Mouse (Mus musculus) liver, adult (tissue): ENCODE results near the gene 2010111I01Rik.
A peak's percentile ranks its signal among the peaks of the same experiment; 100 is the strongest.

ENCODE experiments used
- GATA4 ChIP-seq: IDR thresholded peaks from 2 replicates; pipeline ENCODE4 v1.6.1; 2014; ENCODE audit warnings: mild to moderate bottlenecking, low read length; ENCODE audit not compliant: insufficient replicate concordance

The 2010111I01Rik gene

DNA sequence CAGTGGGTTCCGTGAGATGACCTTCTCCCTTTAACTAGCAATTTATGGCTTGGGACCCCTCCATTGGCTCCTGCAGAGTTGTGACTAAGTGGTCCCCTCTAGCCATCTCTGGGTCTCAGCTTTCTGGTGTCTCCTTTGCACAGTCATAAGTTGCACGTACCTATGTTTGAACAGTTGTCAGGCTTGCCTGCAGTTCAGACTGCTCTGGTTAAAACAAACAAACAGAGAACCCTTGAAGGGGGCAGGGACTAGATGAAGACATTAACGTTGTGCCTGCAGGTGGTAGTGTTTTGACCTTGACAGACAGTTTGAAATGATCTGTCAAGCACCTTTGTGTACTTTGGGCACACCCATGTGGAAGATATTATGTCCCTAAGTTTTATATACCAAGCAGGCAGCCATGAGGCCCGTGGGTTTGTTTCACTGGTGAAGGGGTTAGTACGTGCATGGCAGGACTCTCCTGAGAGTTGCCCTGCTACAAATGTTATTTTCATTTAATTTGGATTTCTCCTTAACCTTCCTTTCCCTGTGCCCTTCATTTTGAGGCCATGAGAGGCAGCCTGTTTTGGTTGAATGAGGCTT, 118.0 kb downstream of the 2010111I01Rik start:
- no peak for TF ChIP-seq GATA4

- no peak for TF ChIP-seq GATA4
Observed at GRCm38 (mm10) chr13:63083663-63084062, 119.0 kb downstream of the 2010111I01Rik start.

- TF ChIP-seq GATA4 = no peak
Observed at GRCm38 (mm10) chr13:63087865-63088683, 123.4 kb downstream of the 2010111I01Rik start.

DNA sequence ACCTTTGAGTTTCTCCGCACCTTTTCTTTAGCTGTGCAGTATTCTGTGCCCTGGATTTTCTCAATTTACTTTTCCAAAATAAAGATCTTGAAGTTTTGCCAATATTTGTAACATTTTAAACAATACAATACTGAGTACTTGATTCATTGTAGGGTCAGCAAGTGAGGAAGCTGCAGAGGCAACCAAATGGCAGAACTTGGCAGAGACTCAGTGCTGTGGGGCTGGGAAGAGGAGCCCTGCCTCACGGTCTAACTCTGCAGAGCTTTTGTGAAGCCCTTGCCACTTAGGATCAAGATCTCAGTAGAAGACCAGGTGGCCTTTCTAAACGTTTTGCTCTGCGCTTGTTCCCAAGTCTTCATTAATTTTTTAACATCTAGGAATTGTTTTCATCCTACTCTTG, 124.8 kb downstream of the 2010111I01Rik start:
- TF ChIP-seq GATA4 = no peak

DNA sequence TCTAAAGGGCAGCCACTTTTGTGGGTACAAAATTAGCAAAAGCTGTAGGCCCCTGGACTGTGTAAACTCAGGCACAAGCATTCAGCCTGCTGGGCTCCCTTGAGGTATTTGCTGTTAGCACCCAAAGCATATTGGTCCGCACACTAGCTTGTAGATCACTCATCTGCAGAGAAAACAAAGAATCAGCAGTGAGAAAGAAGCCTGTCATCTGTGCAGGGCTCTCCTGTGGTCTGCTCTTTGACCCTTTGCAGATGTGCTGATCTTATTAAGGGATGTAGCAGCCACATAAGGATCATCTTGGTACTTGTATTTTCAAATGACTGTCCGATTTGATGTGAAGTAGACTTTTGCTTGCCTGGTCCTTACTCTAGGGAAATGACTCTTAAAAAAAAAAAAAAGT, 126.6 kb downstream of the 2010111I01Rik start:
- TF ChIP-seq GATA4 = no peak

GRCm38 (mm10) chr13:63092299-63092698, 127.6 kb downstream of the 2010111I01Rik start:
- no peak for TF ChIP-seq GATA4

GRCm38 (mm10) chr13:63092874-63093273, 128.2 kb downstream of the 2010111I01Rik start:
- no peak for TF ChIP-seq GATA4

- no peak for TF ChIP-seq GATA4
Observed at GRCm38 (mm10) chr13:63093636-63094035, 128.9 kb downstream of the 2010111I01Rik start.

- TF ChIP-seq GATA4 = no peak
Observed at GRCm38 (mm10) chr13:63094317-63095131, 129.8 kb downstream of the 2010111I01Rik start.

- TF ChIP-seq GATA4 = peak; percentile 71; the same call in 1 of the 2 replicates
Observed at GRCm38 (mm10) chr13:63096764-63097163, 132.1 kb downstream of the 2010111I01Rik start.

- no peak for TF ChIP-seq GATA4
Observed at GRCm38 (mm10) chr13:63097440-63097930, 132.8 kb downstream of the 2010111I01Rik start.

DNA sequence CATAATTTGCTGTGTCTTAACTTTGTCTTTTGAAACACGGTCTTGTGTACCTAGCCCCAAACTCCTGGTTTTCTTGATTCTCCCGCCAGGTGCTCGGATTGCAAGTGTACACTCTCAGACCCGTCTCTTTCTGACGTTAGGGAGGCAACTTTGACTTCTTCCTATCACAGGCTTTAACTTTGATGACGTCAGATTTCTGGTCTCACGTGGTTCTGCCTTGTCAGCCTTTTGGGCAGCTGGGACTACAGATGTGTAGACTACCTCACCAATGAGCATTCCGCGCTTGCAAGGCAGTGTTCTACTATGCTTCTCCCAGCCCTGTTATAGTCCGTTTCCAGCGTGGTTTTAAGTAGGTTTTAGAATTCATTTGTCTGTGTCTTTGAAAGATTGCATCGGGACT, 137.1 kb downstream of the 2010111I01Rik start:
- TF ChIP-seq GATA4 = no peak

DNA sequence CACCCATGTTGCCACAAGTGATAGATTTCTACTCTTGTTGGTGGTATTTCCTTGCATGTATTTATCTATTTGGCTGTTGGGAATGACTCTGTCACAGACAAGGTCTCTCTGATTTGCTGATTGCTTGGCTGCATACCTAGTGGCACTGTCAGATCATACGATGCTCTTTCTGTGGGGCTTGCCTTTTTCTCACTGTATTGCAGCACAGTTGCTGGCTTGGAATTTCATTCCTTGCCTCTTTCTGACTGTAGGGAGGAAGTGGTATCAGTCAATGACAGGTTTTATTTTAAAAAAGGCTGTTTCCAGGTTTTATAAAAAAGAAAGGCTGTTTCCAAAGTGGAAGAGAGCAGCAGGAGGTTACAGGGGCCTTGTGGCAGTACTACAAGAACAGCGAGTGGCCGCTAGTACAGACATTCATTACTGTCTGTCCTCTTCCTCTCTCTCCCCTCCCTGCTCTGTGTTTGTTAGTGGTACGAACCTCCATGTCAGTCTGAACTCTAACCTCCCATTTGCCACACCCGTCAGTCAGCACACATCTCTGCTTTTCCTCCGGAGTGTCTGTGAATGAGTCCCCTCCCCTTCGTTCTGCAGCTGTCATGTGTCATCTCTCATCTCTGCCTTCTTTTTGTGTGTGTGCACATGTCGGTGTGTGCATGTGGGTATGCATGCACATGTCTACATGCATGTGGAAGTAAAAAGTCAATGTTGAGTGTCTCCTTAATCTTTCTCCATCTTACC, 138.3 kb downstream of the 2010111I01Rik start:
- TF ChIP-seq GATA4 = no peak

- no peak for TF ChIP-seq GATA4
Observed at GRCm38 (mm10) chr13:63106574-63106973, 141.9 kb downstream of the 2010111I01Rik start.

DNA sequence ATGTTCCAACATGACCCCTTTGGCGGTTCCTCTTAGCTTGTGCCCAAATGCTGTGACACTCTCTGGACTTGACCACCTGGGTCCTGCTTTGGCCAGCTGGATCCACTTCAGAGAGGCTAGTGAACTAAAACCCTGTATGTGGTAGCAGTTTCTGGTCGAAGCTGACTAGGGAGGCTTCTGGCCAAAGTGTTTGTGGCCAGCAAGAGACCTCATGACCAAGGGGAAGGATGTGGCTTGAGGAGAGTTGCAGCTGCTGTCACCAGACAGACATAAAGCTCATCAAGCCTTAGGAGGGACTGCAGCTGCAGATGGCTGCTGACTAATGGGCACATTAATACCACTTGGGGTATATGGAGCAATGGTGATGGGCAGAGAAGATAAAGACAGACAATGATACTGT, 143.9 kb downstream of the 2010111I01Rik start:
- TF ChIP-seq GATA4 = no peak
